Mouse (Mus musculus): ENCODE results near the gene Pafah1b2. TPM values are rescaled to one million over a fixed set of nuclear protein-coding genes. Genes with fewer than 3 reads are reported as not detected.

Gene Pafah1b2
- polyA plus RNA-seq, 1 experiment from 2014 or later, result 57.6 TPM

GRCm38 (mm10) chr9:45954294-45955106 is 58.0 kb downstream of the Pafah1b2 start:
- H3K9ac ChIP-seq (ENCODE audit: low read depth, low read length), result peak overlapping the region; percentile 97
- peaks cover 23% of the 10 kb centered on the region for H3K4me1 ChIP-seq (ENCODE audit: control insufficient read depth, low read depth, low read length)
- H3K27me3 ChIP-seq (ENCODE audit: control insufficient read depth, insufficient read depth, low read depth, low read length), result no peaks in the 10 kb centered on the region
- H3K27ac ChIP-seq (ENCODE audit: low read length), result peak overlapping the region; percentile 93
- under 1% methylated on average over 59 of the region's 63 CpGs for WGBS (ENCODE audit: insufficient replicate concordance)
- H3K4me3 ChIP-seq (ENCODE audit: low read depth, low read length), result peak overlapping the region; percentile 85
- H3K36me3 ChIP-seq (ENCODE audit: control insufficient read depth, insufficient read depth), result peaks cover 20% of the 10 kb centered on the region
- no peaks in the 10 kb centered on the region for H3K9me3 ChIP-seq (replicated peaks; ENCODE audit: control insufficient read depth, low read length)
- ATAC-seq (ENCODE audit: low read depth), result peak; percentile 62
- H3K4me2 ChIP-seq (ENCODE audit: low read depth, low read length), result peak overlapping the region; percentile 79

- Histone ChIP-seq H3K36me3 (ENCODE audit: control insufficient read depth, insufficient read depth) (peaks cover 23% of the 10 kb centered on the region), H3K4me2 (ENCODE audit: low read depth, low read length) (peak overlapping the region; percentile 79), H3K9ac (ENCODE audit: low read depth, low read length) (peak overlapping the region; percentile 97), H3K4me3 (ENCODE audit: low read depth, low read length) (peak overlapping the region; percentile 85), H3K27me3 (ENCODE audit: control insufficient read depth, insufficient read depth, low read depth, low read length) (no peaks in the 10 kb centered on the region), H3K9me3 (replicated peaks; ENCODE audit: control insufficient read depth, low read length) (no peaks in the 10 kb centered on the region), H3K27ac (ENCODE audit: low read length) (peak overlapping the region; percentile 93), H3K4me1 (ENCODE audit: control insufficient read depth, low read depth, low read length) (peaks cover 23% of the 10 kb centered on the region)
- no peak for ATAC-seq (ENCODE audit: low read depth)
- WGBS (ENCODE audit: insufficient replicate concordance), result 49% methylated on average over 13 of the region's 13 CpGs
These were observed 58.8 kb downstream of the Pafah1b2 start for GRCm38 (mm10) chr9:45953511-45954293.

- H3K4me2 ChIP-seq (ENCODE audit: low read depth, low read length), result peak overlapping the region; percentile 79; the same call in 1 of the 2 replicates
- no peak overlapping the region for H3K27ac ChIP-seq (ENCODE audit: low read length)
- no peaks in the 10 kb centered on the region for H3K9me3 ChIP-seq (replicated peaks; ENCODE audit: control insufficient read depth, low read length)
- H3K9ac ChIP-seq (ENCODE audit: low read depth, low read length), result peak overlapping the region; percentile 21; the same call in 1 of the 2 replicates
- ATAC-seq (ENCODE audit: low read depth), result no peak
- H3K4me1 ChIP-seq (ENCODE audit: control insufficient read depth, low read depth, low read length), result peaks cover 23% of the 10 kb centered on the region
- H3K27me3 ChIP-seq (ENCODE audit: control insufficient read depth, insufficient read depth, low read depth, low read length), result no peaks in the 10 kb centered on the region
- peaks cover 23% of the 10 kb centered on the region for H3K36me3 ChIP-seq (ENCODE audit: control insufficient read depth, insufficient read depth)
- H3K4me3 ChIP-seq (ENCODE audit: low read depth, low read length), result peak overlapping the region; percentile 85; the same call in 1 of the 2 replicates
- WGBS (ENCODE audit: insufficient replicate concordance), result 74% methylated on average over 7 of the region's 7 CpGs
These were observed 59.6 kb downstream of the Pafah1b2 start for GRCm38 (mm10) chr9:45952890-45953289.

GRCm38 (mm10) chr9:45952057-45952456 is 60.4 kb downstream of the Pafah1b2 start:
- Histone ChIP-seq H3K4me1 (ENCODE audit: control insufficient read depth, low read depth, low read length) (peaks cover 23% of the 10 kb centered on the region), H3K9ac (ENCODE audit: low read depth, low read length) (no peak overlapping the region), H3K36me3 (ENCODE audit: control insufficient read depth, insufficient read depth) (peaks cover 23% of the 10 kb centered on the region), H3K9me3 (replicated peaks; ENCODE audit: control insufficient read depth, low read length) (no peaks in the 10 kb centered on the region), H3K27me3 (ENCODE audit: control insufficient read depth, insufficient read depth, low read depth, low read length) (no peaks in the 10 kb centered on the region), H3K27ac (ENCODE audit: low read length) (no peak overlapping the region), H3K4me2 (ENCODE audit: low read depth, low read length) (no peak overlapping the region), H3K4me3 (ENCODE audit: low read depth, low read length) (no peak overlapping the region)
- 82% methylated on average over 4 of the region's 4 CpGs for WGBS (ENCODE audit: insufficient replicate concordance)
- no peak for ATAC-seq (ENCODE audit: low read depth)

GRCm38 (mm10) chr9:45946872-45947183 is 65.7 kb downstream of the Pafah1b2 start:
- peaks cover 2% of the 10 kb centered on the region; the same call in 1 of the 2 replicates for H3K9me3 ChIP-seq (replicated peaks; ENCODE audit: control insufficient read depth, low read length)
- peaks cover 28% of the 10 kb centered on the region for H3K4me1 ChIP-seq (ENCODE audit: control insufficient read depth, low read depth, low read length)
- H3K4me3 ChIP-seq (ENCODE audit: low read depth, low read length), result no peak overlapping the region
- no peaks in the 10 kb centered on the region for H3K27me3 ChIP-seq (ENCODE audit: control insufficient read depth, insufficient read depth, low read depth, low read length)
- H3K36me3 ChIP-seq (ENCODE audit: control insufficient read depth, insufficient read depth), result peaks cover 39% of the 10 kb centered on the region
- WGBS (ENCODE audit: insufficient replicate concordance), result 68% methylated on average over 10 of the region's 10 CpGs
- no peak overlapping the region for H3K4me2 ChIP-seq (ENCODE audit: low read depth, low read length)
- no peak overlapping the region for H3K27ac ChIP-seq (ENCODE audit: low read length)
- no peak for ATAC-seq (ENCODE audit: low read depth)
- H3K9ac ChIP-seq (ENCODE audit: low read depth, low read length), result no peak overlapping the region

- H3K4me1 ChIP-seq (ENCODE audit: control insufficient read depth, low read depth, low read length), result peaks cover 33% of the 10 kb centered on the region
- ATAC-seq (ENCODE audit: low read depth), result no peak
- H3K4me2 ChIP-seq (ENCODE audit: low read depth, low read length), result no peak overlapping the region
- no peak overlapping the region for H3K27ac ChIP-seq (ENCODE audit: low read length)
- H3K9me3 ChIP-seq (replicated peaks; ENCODE audit: control insufficient read depth, low read length), result peaks cover 2% of the 10 kb centered on the region; the same call in 1 of the 2 replicates
- H3K9ac ChIP-seq (ENCODE audit: low read depth, low read length), result no peak overlapping the region
- no peaks in the 10 kb centered on the region for H3K27me3 ChIP-seq (ENCODE audit: control insufficient read depth, insufficient read depth, low read depth, low read length)
- peaks cover 39% of the 10 kb centered on the region for H3K36me3 ChIP-seq (ENCODE audit: control insufficient read depth, insufficient read depth)
- 87% methylated on average over 16 of the region's 16 CpGs for WGBS (ENCODE audit: insufficient replicate concordance)
- no peak overlapping the region for H3K4me3 ChIP-seq (ENCODE audit: low read depth, low read length)
These were observed 66.2 kb downstream of the Pafah1b2 start for GRCm38 (mm10) chr9:45946182-45946871.

GRCm38 (mm10) chr9:45945721-45946120 is 66.8 kb downstream of the Pafah1b2 start:
- Histone ChIP-seq H3K36me3 (ENCODE audit: control insufficient read depth, insufficient read depth) (peaks cover 35% of the 10 kb centered on the region), H3K27me3 (ENCODE audit: control insufficient read depth, insufficient read depth, low read depth, low read length) (no peaks in the 10 kb centered on the region)
- WGBS (ENCODE audit: insufficient replicate concordance), result 87% methylated on average over 13 of the region's 13 CpGs

GRCm38 (mm10) chr9:45944506-45945400 is 67.7 kb downstream of the Pafah1b2 start:
- no peak overlapping the region for H3K4me2 ChIP-seq (ENCODE audit: low read depth, low read length)

More at GRCm38 (mm10) chr9:45945721-45946120, 66.8 kb downstream of the Pafah1b2 start:
- no peak overlapping the region for H3K9ac ChIP-seq (ENCODE audit: low read depth, low read length)
- H3K9me3 ChIP-seq (replicated peaks; ENCODE audit: control insufficient read depth, low read length), result peaks cover 2% of the 10 kb centered on the region; the same call in 1 of the 2 replicates
- no peak overlapping the region for H3K4me3 ChIP-seq (ENCODE audit: low read depth, low read length)
- H3K4me2 ChIP-seq (ENCODE audit: low read depth, low read length), result no peak overlapping the region
- ATAC-seq (ENCODE audit: low read depth), result no peak
- no peak overlapping the region for H3K27ac ChIP-seq (ENCODE audit: low read length)
- peaks cover 34% of the 10 kb centered on the region for H3K4me1 ChIP-seq (ENCODE audit: control insufficient read depth, low read depth, low read length)

More at GRCm38 (mm10) chr9:45944506-45945400, 67.7 kb downstream of the Pafah1b2 start:
- no peak overlapping the region for H3K27ac ChIP-seq (ENCODE audit: low read length)
- H3K27me3 ChIP-seq (ENCODE audit: control insufficient read depth, insufficient read depth, low read depth, low read length), result no peaks in the 10 kb centered on the region
- no peak for ATAC-seq (ENCODE audit: low read depth)
- H3K4me3 ChIP-seq (ENCODE audit: low read depth, low read length), result no peak overlapping the region
- H3K9me3 ChIP-seq (replicated peaks; ENCODE audit: control insufficient read depth, low read length), result peaks cover 2% of the 10 kb centered on the region; the same call in 1 of the 2 replicates
- peaks cover 31% of the 10 kb centered on the region for H3K36me3 ChIP-seq (ENCODE audit: control insufficient read depth, insufficient read depth)
- no peak overlapping the region for H3K9ac ChIP-seq (ENCODE audit: low read depth, low read length)
- peaks cover 34% of the 10 kb centered on the region for H3K4me1 ChIP-seq (ENCODE audit: control insufficient read depth, low read depth, low read length)
- WGBS (ENCODE audit: insufficient replicate concordance), result 36% methylated on average over 13 of the region's 13 CpGs
